Mouse (Mus musculus): Measurements from ENCODE around the gene Sec23b.

DNA sequence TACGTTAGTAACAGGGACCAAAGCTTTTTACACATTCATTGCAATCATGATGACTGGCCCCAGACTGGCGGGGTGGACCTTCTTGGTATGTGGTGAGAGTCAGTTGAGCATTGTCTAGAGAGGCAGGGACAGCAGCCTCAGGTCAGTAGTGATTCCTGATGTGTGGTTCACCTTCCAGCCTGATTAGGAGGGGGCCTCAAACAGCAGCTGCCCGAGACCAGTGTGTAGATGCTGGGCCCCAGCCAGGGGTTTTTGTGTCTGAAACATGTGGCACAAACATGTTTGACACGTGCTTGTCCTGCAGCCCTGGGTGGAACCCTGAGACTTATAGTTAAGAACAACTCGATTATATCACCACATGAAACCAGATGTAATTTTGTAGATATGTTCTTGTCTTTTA lies 78.2 kb downstream of the Sec23b start:
- TF ChIP-seq CTCF (conservative IDR thresholded peaks at IDR 0.05; ENCODE audit: low read length) = no peak
- no peak for TF ChIP-seq NANOG (IDR thresholded peaks at IDR 0.05; ENCODE audit: borderline replicate concordance, low read length)

Data from E14TG2a.4 (cell line).